8 mouse cellular contexts compared by ENCODE assay signal in genomic region chr9:48736361-48737209, GRCm38 (mm10).
DNase-seq lines count a peak whose midpoint lies in the region; ATAC-seq and TF ChIP-seq lines count a peak whose summit lies in the region.

No protein-coding gene starts in this region.

- ATAC-seq in liver, embryonic 12.5 days: no peak
- no peak for ATAC-seq in intestine, embryonic 15.5 days
- no peak for ATAC-seq in erythroblast, adult 5-6 weeks (replicated peaks; ENCODE audit: low FRiP score, poor library complexity, severe bottlenecking)

- peaks cover 51% of the 10 kb centered on the region for H3K4me1 ChIP-seq in liver, adult 2 months (ENCODE audit: control insufficient read depth, insufficient read depth, low read length)
- 0 out of 2 replicates have a peak, but pooled peaks cover 5% of the 10 kb centered on the region for H3K4me1 ChIP-seq in liver, embryonic 12.5 days
- H3K4me1 ChIP-seq in intestine, embryonic 15.5 days (replicated peaks): peaks cover 43% of the 10 kb centered on the region

- H3K4me3 ChIP-seq in liver, adult 2 months (ENCODE audit: insufficient read depth, low read depth, low read length): no peak overlapping the region
- H3K4me3 ChIP-seq in liver, embryonic 12.5 days: no peak overlapping the region
- no peak overlapping the region for H3K4me3 ChIP-seq in intestine, embryonic 15.5 days (replicated peaks)

- 67% methylated on average over 10 of the region's 10 CpGs for WGBS in liver, adult 2 months
- WGBS in liver, embryonic 12.5 days (ENCODE audit: insufficient replicate concordance): 58% methylated on average over 10 of the region's 10 CpGs
- 31% methylated on average over 10 of the region's 10 CpGs for WGBS in intestine, embryonic 15.5 days

- peak; percentile 67 to 71 for DNase-seq in adrenal gland, adult (ENCODE audit: inconsistent age in 2 of 2, low spot score in 1 of 2)
- DNase-seq in adrenal gland, postnatal 25 days: no peak
- DNase-seq in liver, adult 2 months (ENCODE audit: extremely low read depth, low read depth, low spot score): no peak
- DNase-seq in lung, postnatal 36 days: peak; percentile 81
- no peak for DNase-seq in B cell, adult 2 months

- no peaks in the 10 kb centered on the region for H3K9me3 ChIP-seq in liver, embryonic 12.5 days (replicated peaks)
- no peaks in the 10 kb centered on the region for H3K9me3 ChIP-seq in intestine, embryonic 15.5 days

- H3K36me3 ChIP-seq in liver, adult 2 months (ENCODE audit: control insufficient read depth, insufficient read depth, low read length): no peaks in the 10 kb centered on the region
- H3K36me3 ChIP-seq in liver, embryonic 12.5 days: no peaks in the 10 kb centered on the region
- H3K36me3 ChIP-seq in intestine, embryonic 15.5 days: no peaks in the 10 kb centered on the region

- TF ChIP-seq CTCF in liver, adult 2 months (IDR thresholded peaks at IDR 0.05; ENCODE audit: low read depth, low read length): no peak

- H3K9ac ChIP-seq in liver, adult 2 months (ENCODE audit: low read depth, low read length): peak overlapping the region; percentile 69
- H3K9ac ChIP-seq in liver, embryonic 12.5 days: no peak overlapping the region
- no peak overlapping the region for H3K9ac ChIP-seq in intestine, embryonic 15.5 days

- no peak for TF ChIP-seq POLR2A in liver, adult 2 months (IDR thresholded peaks at IDR 0.05; ENCODE audit: extremely low read depth, insufficient read depth, low read length)

- no peak overlapping the region for H3K4me2 ChIP-seq in liver, embryonic 12.5 days
- H3K4me2 ChIP-seq in intestine, embryonic 15.5 days (replicated peaks): peak overlapping the region; percentile 38

- peak overlapping the region; percentile 98 for H3K27ac ChIP-seq in liver, adult 2 months (replicated peaks; ENCODE audit: insufficient read depth, low read depth, low read length)
- H3K27ac ChIP-seq in liver, embryonic 12.5 days: no peak overlapping the region
- peak overlapping the region; percentile 48 for H3K27ac ChIP-seq in intestine, embryonic 15.5 days

- peaks cover 15% of the 10 kb centered on the region; the same call in 1 of the 2 replicates for H3K79me2 ChIP-seq in liver, adult 2 months (ENCODE audit: control insufficient read depth, insufficient read depth, low read length)

- no peaks in the 10 kb centered on the region for H3K27me3 ChIP-seq in liver, adult 2 months (ENCODE audit: control insufficient read depth, insufficient read depth, low read length)
- H3K27me3 ChIP-seq in liver, embryonic 12.5 days (replicated peaks): 0 out of 2 replicates have a peak, but pooled peaks cover 19% of the 10 kb centered on the region
- H3K27me3 ChIP-seq in intestine, embryonic 15.5 days (replicated peaks): no peaks in the 10 kb centered on the region

Comparison
In these comparisons a context has a peak if more than half of its experiments do, and no peak if none do; other contexts are left out.
1. DNase-seq: peak in adrenal gland, adult (2 of 2) and lung, postnatal 36 days (single experiment); none in adrenal gland, postnatal 25 days (single experiment), liver, adult 2 months (single experiment) and B cell, adult 2 months (0 of 2).